ENCODE assay signal across 49 mouse cellular contexts in genomic region chr12:72957829-72958424, GRCm38 (mm10). TPM values are rescaled to one million over a fixed set of nuclear protein-coding genes. Genes with fewer than 3 reads are reported as not detected.
"Had no signal": no experiment of that assay in that cellular context is flagged by ENCODE, and none has a peak within 500 bp of the region (broad histone marks: within the 10 kb centered on the region; RNA-seq: fewer than 3 reads in every experiment).

No protein-coding gene starts in this region.

- H3K9ac ChIP-seq: heart, embryonic 12.5 days; heart, embryonic 13.5 days; heart, embryonic 15.5 days; hindbrain, embryonic 12.5 days; hindbrain, embryonic 13.5 days; hindbrain, embryonic 14.5 days; hindbrain, embryonic 15.5 days; intestine, embryonic 15.5 days; kidney, embryonic 15.5 days had no signal

- ATAC-seq: hindbrain, embryonic 16.5 days; inflammation-experienced regulatory T-cells, adult 6 months; intestine, embryonic 15.5 days; intestine, embryonic 16.5 days had no signal

- H3K27ac ChIP-seq: heart, embryonic 10.5 days; heart, embryonic 13.5 days; heart, embryonic 15.5 days; hindbrain, embryonic 10.5 days; hindbrain, embryonic 12.5 days; hindbrain, embryonic 13.5 days; hindbrain, embryonic 14.5 days; hindbrain, embryonic 15.5 days; hindbrain, postnatal 0 days; intestine, embryonic 15.5 days; kidney, embryonic 15.5 days; kidney, postnatal 0 days; layer of hippocampus, adult 2 months; left cerebral cortex, adult 2 months had no signal

- H3K36me3 ChIP-seq: heart, embryonic 10.5 days; heart, embryonic 12.5 days; heart, embryonic 13.5 days; heart, embryonic 15.5 days; hindbrain, embryonic 10.5 days; hindbrain, embryonic 12.5 days; hindbrain, embryonic 13.5 days; hindbrain, embryonic 15.5 days; intestine, embryonic 15.5 days; kidney, embryonic 15.5 days had no signal

- H3K4me3 ChIP-seq: heart, embryonic 10.5 days; heart, embryonic 12.5 days; heart, embryonic 13.5 days; heart, embryonic 15.5 days; hindbrain, embryonic 10.5 days; hindbrain, embryonic 12.5 days; hindbrain, embryonic 13.5 days; hindbrain, embryonic 15.5 days; intestine, embryonic 15.5 days; kidney, embryonic 15.5 days; layer of hippocampus, adult 2 months; left cerebral cortex, adult 2 months had no signal

- H3K4me1 ChIP-seq: hindbrain, embryonic 10.5 days; hindbrain, embryonic 12.5 days; hindbrain, embryonic 13.5 days; hindbrain, embryonic 15.5 days; intestine, embryonic 15.5 days; kidney, embryonic 15.5 days had no signal

- H3K9me3 ChIP-seq: heart, embryonic 10.5 days; heart, embryonic 15.5 days; hindbrain, embryonic 10.5 days; hindbrain, embryonic 15.5 days; intestine, embryonic 15.5 days; kidney, embryonic 15.5 days had no signal

- DNase-seq: heart, postnatal 10 days; heart, postnatal 14 days; heart, postnatal 36 days; heart, postnatal 4 days; kidney, adult 11 months; kidney, adult 18-20 months; kidney, adult 2 months; kidney, adult 8-10 months; kidney, adult 9 months; kidney, postnatal 10 days; kidney, postnatal 14 days; kidney, postnatal 25 days; kidney, postnatal 36 days; kidney, postnatal 4 days; layer of hippocampus, adult 9-11 months; layer of hippocampus, postnatal 36 days had no signal

- H3K4me2 ChIP-seq: heart, embryonic 11.5 days; heart, embryonic 12.5 days; heart, embryonic 13.5 days; heart, embryonic 15.5 days; hindbrain, embryonic 12.5 days; hindbrain, embryonic 13.5 days; hindbrain, embryonic 14.5 days; hindbrain, embryonic 15.5 days; intestine, embryonic 15.5 days; kidney, embryonic 15.5 days had no signal

RNA-seq across cellular contexts. Expression of gene 4930447C04Rik, which starts 17.4 kb away (rescaled TPM):
- polyA plus RNA-seq: inflammation-experienced regulatory T-cells, adult 6 months; kidney, adult 2 months; large intestine, adult 2 months had no signal

RNA-seq across cellular contexts. Expression of gene Six6, which starts 18.2 kb away (rescaled TPM):
- total RNA-seq: heart, postnatal 10 days; heart, postnatal 14 days; heart, postnatal 25 days; heart, postnatal 36 days; heart, postnatal 4 days; hematopoietic stem cell, adult 5-6 weeks; hindbrain, postnatal 0 days; layer of hippocampus, adult 18-20 months; layer of hippocampus, adult 2 months; layer of hippocampus, adult 8-10 months; layer of hippocampus, postnatal 14 days; layer of hippocampus, postnatal 25 days; layer of hippocampus, postnatal 36 days; left cerebral cortex, adult 18-20 months; left cerebral cortex, adult 2 months; left cerebral cortex, adult 8-10 months had no signal
- polyA plus RNA-seq: heart, embryonic 10.5 days; heart, embryonic 11.5 days; heart, embryonic 12.5 days; heart, embryonic 13.5 days; heart, embryonic 14.5 days; heart, embryonic 15.5 days; heart, embryonic 16.5 days; heart, postnatal 0 days; hindbrain, embryonic 12.5 days; hindbrain, embryonic 13.5 days; hindbrain, embryonic 14.5 days; hindbrain, embryonic 15.5 days; hindbrain, embryonic 16.5 days; hindbrain, postnatal 0 days; inflammation-experienced regulatory T-cells, adult 6 months; intestine, embryonic 15.5 days; intestine, embryonic 16.5 days; kidney, adult 2 months; kidney, embryonic 14.5 days; kidney, embryonic 15.5 days; kidney, embryonic 16.5 days; kidney, postnatal 0 days; large intestine, adult 2 months had no signal
